Comparison of ENCODE assay signal across 24 mouse cellular contexts in genomic region chr7:115779544-115779943, GRCm38 (mm10).
"Had no signal": no experiment of that assay in that cellular context is flagged by ENCODE, and none has a peak within 500 bp of the region (broad histone marks: within the 10 kb centered on the region; RNA-seq: fewer than 3 reads in every experiment).

No protein-coding gene starts in this region.

- H3K4me1 ChIP-seq: hindbrain, embryonic 15.5 days; limb, embryonic 10.5 days; limb, embryonic 12.5 days had no signal

- H3K36me3 ChIP-seq: heart, embryonic 10.5 days; hindbrain, embryonic 10.5 days; hindbrain, embryonic 13.5 days; hindbrain, embryonic 15.5 days; limb, embryonic 10.5 days had no signal

- H3K27ac ChIP-seq: gastrocnemius, adult 2 months; heart, embryonic 10.5 days; hindbrain, embryonic 10.5 days; hindbrain, embryonic 13.5 days; hindbrain, embryonic 15.5 days; hindbrain, postnatal 0 days; layer of hippocampus, adult 2 months; left cerebral cortex, adult 2 months; limb, embryonic 10.5 days; limb, embryonic 12.5 days; liver, embryonic 13.5 days; liver, embryonic 15.5 days had no signal

- H3K4me3 ChIP-seq: gastrocnemius, adult 2 months; heart, embryonic 10.5 days; hindbrain, embryonic 10.5 days; hindbrain, embryonic 13.5 days; hindbrain, embryonic 15.5 days; layer of hippocampus, adult 2 months; left cerebral cortex, adult 2 months; limb, embryonic 10.5 days; limb, embryonic 12.5 days; liver, embryonic 13.5 days; liver, embryonic 15.5 days had no signal

- DNase-seq: gastrocnemius, adult 2 months; gastrocnemius, postnatal 10 days; gastrocnemius, postnatal 25 days; heart, postnatal 10 days; kidney, adult 18-20 months; kidney, adult 8-10 months; kidney, postnatal 10 days; kidney, postnatal 25 days; kidney, postnatal 4 days; liver; liver, embryonic 13.5 days; liver, postnatal 0 days had no signal

- H3K27me3 ChIP-seq: hindbrain, embryonic 13.5 days; hindbrain, embryonic 15.5 days; limb, embryonic 12.5 days; liver, embryonic 13.5 days; liver, embryonic 15.5 days had no signal

- H3K4me2 ChIP-seq: hindbrain, embryonic 13.5 days; hindbrain, embryonic 15.5 days; limb, embryonic 12.5 days; liver, embryonic 11.5 days; liver, embryonic 13.5 days; liver, embryonic 15.5 days had no signal

- H3K9me3 ChIP-seq: heart, embryonic 10.5 days; hindbrain, embryonic 13.5 days; hindbrain, embryonic 15.5 days; limb, embryonic 10.5 days; liver, embryonic 13.5 days; liver, embryonic 15.5 days had no signal

- ATAC-seq: forebrain, embryonic 16.5 days; hindbrain, postnatal 0 days; liver, postnatal 0 days had no signal

- H3K9ac ChIP-seq: hindbrain, embryonic 13.5 days; hindbrain, embryonic 15.5 days; limb, embryonic 12.5 days; liver, embryonic 13.5 days; liver, embryonic 15.5 days; liver, postnatal 0 days had no signal
